Mouse (Mus musculus): ENCODE results near the gene Gm11541.

GRCm38 (mm10) chr11:94713246-94713860 lies 9.1 kb upstream of the Gm11541 start:
- no peak for TF ChIP-seq CTCF (IDR thresholded peaks at IDR 0.05; ENCODE audit: borderline replicate concordance, extremely low read depth, insufficient read depth, insufficient read length)
- TF ChIP-seq POLR2A (IDR thresholded peaks at IDR 0.05; ENCODE audit: borderline replicate concordance, extremely low read depth, insufficient read depth, insufficient read length, poor library complexity, severe bottlenecking): no peak
